Mouse (Mus musculus) intestine, embryonic 14.5 days (tissue): ENCODE measurements around the gene Epb41l5. TPM values are rescaled to one million over a fixed set of nuclear protein-coding genes. Genes with fewer than 3 reads are reported as not detected.

ENCODE experiments used
- ATAC-seq: fragments of 200-750 bp; cut with Nextera tagmentation; replicated peaks from 2 replicates; pipeline ENCODE4 v1.8.0; 2017; ENCODE audit warnings: low read depth, moderate number of reproducible peaks, moderate TSS enrichment, moderate library complexity; ENCODE audit not compliant: low FRiP score, low TSS enrichment
- DNase-seq: peaks from one replicate; pipeline ENCODE4 v3.0.0-alpha.2; 2018; ENCODE audit warnings: low spot score
- H3K27ac ChIP-seq: fragments of 300-500 bp; sonication (generic); 2 replicates; pipeline ENCODE4 v1.5.1; 2014; ENCODE audit warnings: low read depth, mild to moderate bottlenecking, control low read depth
- H3K27me3 ChIP-seq: fragments of 300-500 bp; sonication (generic); replicated peaks from 2 replicates; pipeline ENCODE4 v1.6.1; 2014; ENCODE audit warnings: low read length, control low read depth; ENCODE audit not compliant: control insufficient read depth, insufficient read depth
- H3K36me3 ChIP-seq: fragments of 300-500 bp; sonication (generic); 2 replicates; pipeline ENCODE4 v1.6.1; 2014; ENCODE audit warnings: low read length, control low read depth; ENCODE audit not compliant: control insufficient read depth, insufficient read depth
- H3K4me1 ChIP-seq: fragments of 300-500 bp; sonication (generic); replicated peaks from 2 replicates; pipeline ENCODE4 v1.6.1; 2014; ENCODE audit warnings: low read length, control low read depth, mixed read lengths; ENCODE audit not compliant: control insufficient read depth, insufficient read depth
- H3K4me2 ChIP-seq: fragments of 300-500 bp; sonication (generic); 2 replicates; pipeline ENCODE4 v1.6.1; 2014; ENCODE audit warnings: low read length
- H3K4me3 ChIP-seq: fragments of 300-500 bp; sonication (generic); 2 replicates; pipeline ENCODE4 v1.5.1; 2014; ENCODE audit warnings: low read depth, low read length, control low read depth, mixed read lengths
- H3K9ac ChIP-seq: fragments of 300-500 bp; sonication (generic); 2 replicates; pipeline ENCODE4 v1.6.1; 2014; ENCODE audit warnings: mild to moderate bottlenecking, low read length
- H3K9me3 ChIP-seq: fragments of 300-500 bp; sonication (generic); 2 replicates; pipeline ENCODE4 v1.6.1; 2016; ENCODE audit warnings: low read length, control low read depth; ENCODE audit not compliant: control insufficient read depth
- WGBS: fragments of 180-500 bp; shearing (Covaris S2); extraction: QIAGEN DNeasy Blood & Tissue Kit; methylation state at CpG from one replicate; pipeline ENCODE4 v1.1.7; 2014; 5-methylcytosine and 5-hydroxymethylcytosine counted together
- polyA plus RNA-seq: library from polyadenylated mRNA; unstranded; fragments of >200 nt; fragmentation: Nextera tagmentation; extraction: Ambion mirVana; gene quantifications from 2 replicates; pipeline ENCODE4 v1.2.1, GENCODE M21; 2014

Epb41l5 gene
- polyA plus RNA-seq, 1 experiment from 2014 or later: 46.2 TPM

DNA sequence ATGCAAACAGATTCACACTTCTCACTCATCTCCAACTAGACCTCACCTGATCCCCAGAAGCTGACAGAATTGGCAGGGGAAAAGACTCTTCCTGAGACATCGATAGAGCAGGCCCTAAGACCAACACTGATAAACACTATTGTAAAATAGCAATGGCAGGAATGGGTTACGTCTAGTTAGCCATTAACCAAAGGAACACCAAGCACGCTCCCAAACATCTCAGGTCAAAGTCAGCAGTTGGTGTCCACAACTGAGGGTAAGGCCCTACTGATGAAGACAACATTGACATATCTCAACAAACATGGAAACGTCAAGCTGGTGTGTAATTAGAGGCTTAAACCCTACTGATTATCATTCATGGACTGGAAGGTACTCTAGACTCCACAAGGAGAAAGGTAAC is 83.3 kb downstream of the Epb41l5 start:
- WGBS: 77% methylated on average over 4 of the region's 4 CpGs
- Histone ChIP-seq H3K9ac (no peak overlapping the region), H3K36me3 (peaks cover 14% of the 10 kb centered on the region; the same call in 1 of the 2 replicates), H3K27me3 (no peaks in the 10 kb centered on the region), H3K27ac (no peak overlapping the region), H3K9me3 (no peaks in the 10 kb centered on the region), H3K4me3 (no peak overlapping the region), H3K4me1 (no peaks in the 10 kb centered on the region), H3K4me2 (no peak overlapping the region)
- no peak for DNase-seq
- no peak for ATAC-seq

DNA sequence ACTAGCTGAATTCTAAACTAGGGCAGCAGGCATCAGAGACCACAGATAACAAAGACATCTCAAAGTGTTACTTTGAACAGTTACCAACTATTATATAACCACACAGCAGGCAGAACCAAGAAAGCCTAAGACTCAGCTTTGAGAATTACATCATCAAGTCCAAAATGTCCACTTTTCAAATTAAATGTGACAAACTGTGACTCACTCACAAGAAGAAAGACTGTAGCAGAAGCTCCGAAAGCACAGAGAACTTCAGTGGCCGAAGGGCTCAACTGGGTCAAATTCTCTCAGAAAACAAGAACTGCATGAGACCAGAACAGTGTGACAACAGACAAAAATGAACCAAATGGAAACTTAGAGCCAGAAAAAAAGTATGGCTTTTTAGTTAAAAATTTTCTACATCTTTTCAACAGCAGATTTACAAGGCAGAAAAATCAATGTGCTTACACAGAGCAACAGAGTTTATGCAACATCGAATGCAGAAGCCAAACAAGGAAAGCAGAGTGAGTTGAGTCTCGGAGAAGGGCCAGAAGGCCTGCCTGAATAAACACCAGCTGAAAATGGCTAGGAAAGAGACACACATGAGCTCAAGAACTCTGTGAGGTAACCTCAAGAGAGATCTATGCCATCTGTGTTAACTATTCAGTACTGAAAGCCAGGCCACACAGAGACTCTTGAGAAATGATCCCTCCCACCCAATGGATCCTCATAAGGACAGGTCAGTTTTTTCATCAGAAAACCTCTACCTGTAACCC is 91.0 kb downstream of the Epb41l5 start:
- DNase-seq: no peak
- Histone ChIP-seq H3K27me3 (no peaks in the 10 kb centered on the region), H3K4me1 (no peaks in the 10 kb centered on the region), H3K4me2 (no peak overlapping the region), H3K27ac (no peak overlapping the region), H3K9me3 (no peaks in the 10 kb centered on the region), H3K4me3 (no peak overlapping the region), H3K9ac (no peak overlapping the region), H3K36me3 (peaks cover 27% of the 10 kb centered on the region)
- WGBS: 82% methylated on average over 4 of the region's 4 CpGs
- ATAC-seq: no peak

DNA sequence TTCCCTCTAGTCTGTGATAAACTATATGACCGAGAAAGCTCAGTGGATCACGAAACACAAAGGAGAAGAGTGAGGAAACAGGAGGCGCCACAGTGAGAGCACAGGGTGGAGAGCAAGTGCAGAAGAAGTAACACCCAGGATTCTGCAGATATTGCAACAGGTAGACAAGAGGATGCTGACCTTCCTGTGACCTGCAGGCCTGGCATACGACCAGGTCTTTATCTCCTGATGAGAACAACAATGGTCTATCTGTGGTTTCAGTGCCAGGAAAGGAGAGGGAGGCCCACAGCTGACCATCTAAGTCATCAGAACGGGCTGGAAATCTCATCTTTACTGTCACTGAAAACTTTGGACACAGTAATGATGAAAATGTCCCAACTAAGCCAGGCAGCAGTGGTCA is 93.1 kb downstream of the Epb41l5 start:
- Histone ChIP-seq H3K9ac (no peak overlapping the region), H3K27ac (no peak overlapping the region), H3K4me1 (no peaks in the 10 kb centered on the region), H3K4me2 (no peak overlapping the region), H3K27me3 (no peaks in the 10 kb centered on the region), H3K4me3 (no peak overlapping the region), H3K9me3 (no peaks in the 10 kb centered on the region), H3K36me3 (peaks cover 28% of the 10 kb centered on the region)
- DNase-seq (no peak), ATAC-seq (no peak)
- WGBS: 73% methylated on average over 5 of the region's 5 CpGs

DNA sequence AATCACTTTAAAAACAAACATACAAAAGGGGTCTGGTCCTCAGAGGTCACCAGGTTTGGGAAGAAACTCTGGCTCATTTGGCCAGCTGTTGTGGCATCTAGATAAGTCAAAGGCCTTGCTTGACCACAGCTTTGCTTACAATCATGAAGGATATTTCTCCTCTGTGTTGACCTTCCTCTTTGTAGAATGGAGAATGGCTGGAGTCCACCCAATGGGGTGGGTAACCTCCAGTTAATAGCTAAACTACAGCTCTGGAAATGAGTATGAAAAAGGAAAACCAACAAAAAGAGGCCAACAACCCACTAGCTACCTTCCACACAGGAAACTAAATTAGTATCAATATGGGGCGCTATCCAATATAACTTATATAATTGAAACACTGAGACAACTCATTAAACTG is 97.1 kb downstream of the Epb41l5 start:
- no peak overlapping the region for H3K4me3 ChIP-seq
- no peak for DNase-seq
- H3K9ac ChIP-seq: no peak overlapping the region
- no peak for ATAC-seq
- no peak overlapping the region for H3K4me2 ChIP-seq
- H3K27me3 ChIP-seq: no peaks in the 10 kb centered on the region
- H3K9me3 ChIP-seq: no peaks in the 10 kb centered on the region
- H3K4me1 ChIP-seq: no peaks in the 10 kb centered on the region
- H3K36me3 ChIP-seq: peaks cover 42% of the 10 kb centered on the region
- 90% methylated on average over 1 of the region's 1 CpGs for WGBS
- no peak overlapping the region for H3K27ac ChIP-seq

DNA sequence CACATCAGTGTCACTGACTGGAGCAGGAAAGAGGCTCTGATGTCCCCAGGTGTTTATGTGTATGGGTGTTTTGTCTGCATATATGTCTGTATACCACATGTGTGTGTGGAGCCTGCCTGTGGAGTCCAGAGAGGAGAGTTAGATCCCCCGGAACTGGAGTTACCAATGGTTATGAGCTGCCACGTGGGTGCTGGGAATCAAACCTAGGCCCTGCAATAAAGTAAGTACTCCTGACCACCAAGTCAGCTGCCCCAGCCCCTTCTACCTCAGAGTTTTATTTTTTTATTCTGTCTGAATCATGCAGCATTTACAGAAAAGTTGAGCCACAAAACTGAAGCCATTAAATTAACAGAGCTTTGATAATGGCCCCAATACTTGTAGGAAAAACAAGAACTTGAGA is 98.7 kb downstream of the Epb41l5 start:
- Histone ChIP-seq H3K27ac (no peak overlapping the region), H3K9me3 (no peaks in the 10 kb centered on the region), H3K4me2 (no peak overlapping the region), H3K27me3 (no peaks in the 10 kb centered on the region), H3K4me1 (no peaks in the 10 kb centered on the region), H3K36me3 (peaks cover 42% of the 10 kb centered on the region), H3K9ac (no peak overlapping the region), H3K4me3 (no peak overlapping the region)
- 100% methylated on average over 2 of the region's 2 CpGs for WGBS
- DNase-seq (no peak), ATAC-seq (no peak)

DNA sequence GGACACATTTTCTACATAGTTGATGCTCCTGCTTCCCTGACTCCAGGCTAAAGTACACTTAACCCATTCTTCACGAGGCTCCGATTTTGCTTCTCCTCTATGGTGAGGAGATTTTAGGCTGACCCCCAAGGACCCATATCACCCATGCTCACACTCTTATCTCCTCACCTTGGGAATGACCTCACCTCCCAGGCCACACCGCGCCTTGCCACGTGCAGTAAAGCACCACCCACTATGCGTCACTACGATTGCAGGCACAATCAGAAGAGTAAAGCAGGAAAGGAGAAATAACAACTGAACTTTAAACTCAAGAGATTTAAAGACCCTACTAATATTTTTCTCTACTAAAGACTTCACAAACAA is 99.5 kb downstream of the Epb41l5 start:
- no peaks in the 10 kb centered on the region for H3K4me1 ChIP-seq
- no peak overlapping the region for H3K9ac ChIP-seq
- 90% methylated on average over 7 of the region's 7 CpGs for WGBS
- H3K9me3 ChIP-seq: no peaks in the 10 kb centered on the region
- H3K4me3 ChIP-seq: no peak overlapping the region
- peaks cover 37% of the 10 kb centered on the region for H3K36me3 ChIP-seq
- no peak overlapping the region for H3K27ac ChIP-seq
- H3K27me3 ChIP-seq: no peaks in the 10 kb centered on the region
- ATAC-seq (no peak), DNase-seq (no peak)
- no peak overlapping the region for H3K4me2 ChIP-seq

DNA sequence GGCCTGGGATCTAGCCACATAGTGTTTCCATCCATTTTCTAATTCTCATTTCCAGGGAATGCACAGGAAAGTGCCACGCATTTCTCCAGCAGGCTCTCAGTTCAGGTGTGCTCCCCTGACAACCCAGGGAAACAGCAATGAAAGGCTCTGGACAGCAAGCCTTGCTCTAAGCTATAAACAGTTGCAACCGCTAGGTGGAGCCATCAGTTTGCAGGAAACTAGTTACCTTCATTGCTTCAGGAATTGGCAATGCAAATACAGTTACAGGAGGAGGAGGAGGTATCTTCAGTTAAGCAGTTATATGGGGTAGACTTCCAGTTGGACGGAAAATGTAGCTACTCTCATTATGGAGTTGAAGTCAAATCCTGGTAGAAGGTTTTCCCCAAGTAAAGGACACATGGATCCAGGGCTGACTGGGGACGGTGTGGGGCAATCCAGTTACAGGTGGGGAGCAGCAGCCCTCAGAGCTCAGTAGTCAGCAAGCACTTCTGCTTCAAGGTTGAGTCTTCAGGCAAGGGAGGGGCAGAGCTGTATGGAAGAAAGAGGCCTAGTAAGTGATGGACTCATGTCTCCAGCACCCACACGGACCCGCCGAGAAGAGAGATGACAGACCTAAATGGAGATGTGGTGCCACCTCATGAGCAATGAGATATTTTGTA is 100.0 kb downstream of the Epb41l5 start:
- H3K9me3 ChIP-seq: no peaks in the 10 kb centered on the region
- peaks cover 32% of the 10 kb centered on the region for H3K36me3 ChIP-seq
- H3K27me3 ChIP-seq: no peaks in the 10 kb centered on the region
- ATAC-seq (peak; percentile 54; the same call in 1 of the 2 replicates), DNase-seq (peak; percentile 77)
- H3K4me2 ChIP-seq: no peak overlapping the region
- H3K4me3 ChIP-seq: no peak overlapping the region
- H3K9ac ChIP-seq: no peak overlapping the region
- no peaks in the 10 kb centered on the region for H3K4me1 ChIP-seq
- 71% methylated on average over 7 of the region's 7 CpGs for WGBS
- no peak overlapping the region for H3K27ac ChIP-seq

DNA sequence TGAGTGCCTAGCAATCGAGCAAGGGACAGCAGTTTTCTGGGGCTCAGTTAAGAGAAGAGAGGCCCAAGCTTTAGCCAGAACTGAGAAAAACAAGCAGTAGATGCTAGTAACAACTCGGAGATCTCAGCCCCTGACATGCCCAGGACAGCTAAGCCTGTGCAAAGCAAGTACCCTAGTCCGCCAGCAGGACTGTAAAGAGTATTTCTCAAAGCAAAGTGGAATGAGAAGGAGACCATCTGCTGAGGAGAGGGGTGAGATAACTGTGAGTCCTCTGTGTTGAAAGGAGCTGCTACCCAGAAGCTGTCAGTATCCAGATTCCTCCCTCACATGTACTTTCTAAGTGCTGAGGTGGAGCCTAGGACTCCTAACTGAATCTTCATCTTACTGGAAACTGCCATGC is 102.3 kb downstream of the Epb41l5 start:
- ATAC-seq (no peak), DNase-seq (no peak)
- Histone ChIP-seq H3K4me1 (no peaks in the 10 kb centered on the region), H3K27ac (no peak overlapping the region), H3K4me2 (no peak overlapping the region), H3K9me3 (no peaks in the 10 kb centered on the region), H3K36me3 (peaks cover 30% of the 10 kb centered on the region), H3K27me3 (no peaks in the 10 kb centered on the region), H3K9ac (no peak overlapping the region), H3K4me3 (no peak overlapping the region)
- 86% methylated on average over 3 of the region's 3 CpGs for WGBS

DNA sequence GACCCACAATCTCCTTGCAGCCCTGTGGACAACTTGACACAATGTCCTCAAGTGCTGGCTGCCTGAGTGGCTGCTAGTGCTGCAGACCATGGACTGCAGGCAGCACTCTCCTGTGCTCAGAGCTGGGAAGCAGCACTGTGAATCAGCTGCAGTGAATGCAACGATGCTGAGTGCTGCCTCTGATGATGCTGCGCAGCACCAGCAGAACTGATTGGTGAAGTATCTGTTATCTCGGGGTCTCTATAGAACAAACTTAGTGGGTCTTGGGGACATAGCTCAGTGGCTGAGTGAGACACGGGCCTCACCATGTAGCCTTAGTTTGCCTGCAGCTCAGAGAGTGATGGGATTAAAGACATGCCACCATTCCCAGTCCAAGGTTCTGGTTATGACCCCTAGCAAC is 103.1 kb downstream of the Epb41l5 start:
- no peak for ATAC-seq
- WGBS: 83% methylated on average over 4 of the region's 4 CpGs
- Histone ChIP-seq H3K9ac (no peak overlapping the region), H3K27ac (no peak overlapping the region), H3K36me3 (peaks cover 25% of the 10 kb centered on the region), H3K4me2 (no peak overlapping the region), H3K9me3 (no peaks in the 10 kb centered on the region), H3K4me1 (no peaks in the 10 kb centered on the region), H3K27me3 (no peaks in the 10 kb centered on the region), H3K4me3 (no peak overlapping the region)
- DNase-seq: no peak
